Mouse (Mus musculus): ENCODE measurements around the gene Kmt2b. TPM values are rescaled to one million over a fixed set of nuclear protein-coding genes. Genes with fewer than 3 reads are reported as not detected.

Kmt2b gene
- polyA plus RNA-seq, 2 experiments = 13.1 to 62.0 TPM

GRCm38 (mm10) chr7:30559443-30559954, 29.0 kb downstream of the Kmt2b start, which contains the start of gene Lin37:
Lin37 (minus strand) TSS chr7:30559838.
- H3K9ac ChIP-seq (ENCODE audit: low read depth, low read length, severe bottlenecking) = peak within 1 kb of the TSS; percentile 67
- H3K36me3 ChIP-seq (ENCODE audit: control insufficient read depth, insufficient read depth, low read length) = peaks cover 33% of the 10 kb centered on the region
- DNase-seq (ENCODE audit: low spot score) (peak; percentile 99), ATAC-seq (ENCODE audit: low FRiP score, low read depth) (peak; percentile 87)
- peak; percentile 54; the same call in 1 of the 2 replicates for TF ChIP-seq POLR2A (IDR thresholded peaks at IDR 0.05; ENCODE audit: borderline replicate concordance, extremely low read depth, insufficient read depth, insufficient read length)
- peak within 1 kb of the TSS; percentile 59 for H3K4me3 ChIP-seq (replicated peaks; ENCODE audit: low read length)
- peak within 1 kb of the TSS; percentile 91 for H3K4me2 ChIP-seq (replicated peaks; ENCODE audit: low read depth, low read length, severe bottlenecking)
- no peaks in the 10 kb centered on the region for H3K9me3 ChIP-seq (ENCODE audit: control insufficient read depth, low read length)
- no peaks in the 10 kb centered on the region for H3K27me3 ChIP-seq (ENCODE audit: control insufficient read depth, insufficient read depth, low read length)
- peaks cover 16% of the 10 kb centered on the region for H3K4me1 ChIP-seq (ENCODE audit: control insufficient read depth, insufficient read depth, low read length)
- WGBS = under 1% methylated on average over 20 of the region's 20 CpGs
- peak within 1 kb of the TSS; percentile 39; the same call in 1 of the 2 replicates for H3K27ac ChIP-seq (replicated peaks; ENCODE audit: low read depth, low read length)

- H3K4me3 ChIP-seq (replicated peaks; ENCODE audit: low read length) = peak overlapping the region; percentile 59
- no peaks in the 10 kb centered on the region for H3K9me3 ChIP-seq (ENCODE audit: control insufficient read depth, low read length)
- TF ChIP-seq POLR2A (IDR thresholded peaks at IDR 0.05; ENCODE audit: borderline replicate concordance, extremely low read depth, insufficient read depth, insufficient read length) = no peak
- peak overlapping the region; percentile 67 for H3K9ac ChIP-seq (ENCODE audit: low read depth, low read length, severe bottlenecking)
- H3K36me3 ChIP-seq (ENCODE audit: control insufficient read depth, insufficient read depth, low read length) = peaks cover 37% of the 10 kb centered on the region
- DNase-seq (ENCODE audit: low spot score) = no peak
- H3K27ac ChIP-seq (replicated peaks; ENCODE audit: low read depth, low read length) = peak overlapping the region; percentile 39; the same call in 1 of the 2 replicates
- H3K4me1 ChIP-seq (ENCODE audit: control insufficient read depth, insufficient read depth, low read length) = peaks cover 13% of the 10 kb centered on the region
- H3K27me3 ChIP-seq (ENCODE audit: control insufficient read depth, insufficient read depth, low read length) = no peaks in the 10 kb centered on the region
- ATAC-seq (ENCODE audit: low FRiP score, low read depth) = no peak
- 14% methylated on average over 12 of the region's 12 CpGs for WGBS
- peak overlapping the region; percentile 91 for H3K4me2 ChIP-seq (replicated peaks; ENCODE audit: low read depth, low read length, severe bottlenecking)
Measured at GRCm38 (mm10) chr7:30558656-30559442, 29.7 kb downstream of the Kmt2b start.

DNA sequence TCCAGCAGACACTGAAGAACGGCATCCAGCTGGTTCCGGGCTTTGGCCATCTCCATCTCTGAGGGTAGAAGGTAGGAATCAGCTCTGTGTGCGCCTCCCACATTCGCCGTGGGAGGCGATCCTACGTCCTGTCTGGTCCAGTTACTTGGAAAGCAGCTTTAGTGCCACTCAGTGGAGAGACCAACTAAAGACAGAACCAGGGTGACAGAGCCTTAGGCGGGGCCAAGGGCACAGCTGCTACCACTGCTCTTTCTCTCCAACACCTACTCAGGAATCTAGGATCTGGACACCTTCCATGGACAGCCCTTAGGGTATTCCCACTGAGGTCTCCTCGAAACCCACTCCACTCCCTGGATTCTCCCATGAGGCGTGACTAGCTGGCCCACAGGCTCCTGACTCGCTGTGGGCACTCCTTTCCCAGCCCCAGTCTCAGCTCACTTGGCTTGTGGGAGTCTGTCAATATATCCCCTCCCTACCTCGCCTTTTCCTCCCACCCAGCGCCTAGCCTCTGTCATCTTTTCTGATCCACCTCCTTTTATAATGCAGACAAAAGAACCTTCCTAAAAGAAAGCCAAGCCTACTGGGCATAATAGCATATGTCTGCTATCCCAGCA, 30.5 kb downstream of the Kmt2b start:
- no peak for DNase-seq (ENCODE audit: low spot score)
- H3K9ac ChIP-seq (ENCODE audit: low read depth, low read length, severe bottlenecking) = peak overlapping the region; percentile 67; the same call in 1 of the 2 replicates
- no peaks in the 10 kb centered on the region for H3K9me3 ChIP-seq (ENCODE audit: control insufficient read depth, low read length)
- WGBS = 90% methylated on average over 13 of the region's 13 CpGs
- no peak overlapping the region for H3K27ac ChIP-seq (replicated peaks; ENCODE audit: low read depth, low read length)
- TF ChIP-seq POLR2A (IDR thresholded peaks at IDR 0.05; ENCODE audit: borderline replicate concordance, extremely low read depth, insufficient read depth, insufficient read length) = no peak
- peaks cover 21% of the 10 kb centered on the region for H3K4me1 ChIP-seq (ENCODE audit: control insufficient read depth, insufficient read depth, low read length)
- no peaks in the 10 kb centered on the region for H3K27me3 ChIP-seq (ENCODE audit: control insufficient read depth, insufficient read depth, low read length)
- H3K36me3 ChIP-seq (ENCODE audit: control insufficient read depth, insufficient read depth, low read length) = peaks cover 37% of the 10 kb centered on the region
- H3K4me2 ChIP-seq (replicated peaks; ENCODE audit: low read depth, low read length, severe bottlenecking) = peak overlapping the region; percentile 91; the same call in 1 of the 2 replicates
- ATAC-seq (ENCODE audit: low FRiP score, low read depth) = no peak
- no peak overlapping the region for H3K4me3 ChIP-seq (replicated peaks; ENCODE audit: low read length)

GRCm38 (mm10) chr7:30556894-30557536, 31.5 kb downstream of the Kmt2b start:
- no peak overlapping the region for H3K27ac ChIP-seq (replicated peaks; ENCODE audit: low read depth, low read length)
- DNase-seq (ENCODE audit: low spot score) (no peak), ATAC-seq (ENCODE audit: low FRiP score, low read depth) (no peak)
- no peak overlapping the region for H3K9ac ChIP-seq (ENCODE audit: low read depth, low read length, severe bottlenecking)
- H3K9me3 ChIP-seq (ENCODE audit: control insufficient read depth, low read length) = no peaks in the 10 kb centered on the region
- TF ChIP-seq POLR2A (IDR thresholded peaks at IDR 0.05; ENCODE audit: borderline replicate concordance, extremely low read depth, insufficient read depth, insufficient read length) = no peak
- H3K4me1 ChIP-seq (ENCODE audit: control insufficient read depth, insufficient read depth, low read length) = peaks cover 23% of the 10 kb centered on the region
- no peak overlapping the region for H3K4me2 ChIP-seq (replicated peaks; ENCODE audit: low read depth, low read length, severe bottlenecking)
- H3K36me3 ChIP-seq (ENCODE audit: control insufficient read depth, insufficient read depth, low read length) = peaks cover 37% of the 10 kb centered on the region
- 90% methylated on average over 18 of the region's 18 CpGs for WGBS
- no peak overlapping the region for H3K4me3 ChIP-seq (replicated peaks; ENCODE audit: low read length)
- no peaks in the 10 kb centered on the region for H3K27me3 ChIP-seq (ENCODE audit: control insufficient read depth, insufficient read depth, low read length)

All from limb, embryonic 14.5 days (tissue).